Mouse (Mus musculus) liver, embryonic 14.5 days (tissue): ENCODE results near the gene Kank3.

ENCODE experiments used
- CTCF ChIP-seq: IDR thresholded peaks from 2 replicates; pipeline ENCODE4 v1.5.1; 2016; ENCODE audit warnings: antibody characterized with exemption, low read depth, control low read depth
- EP300 ChIP-seq: IDR thresholded peaks from 2 replicates; pipeline ENCODE4 v1.6.1; 2016; ENCODE audit warnings: antibody characterized with exemption, low read depth

DNA sequence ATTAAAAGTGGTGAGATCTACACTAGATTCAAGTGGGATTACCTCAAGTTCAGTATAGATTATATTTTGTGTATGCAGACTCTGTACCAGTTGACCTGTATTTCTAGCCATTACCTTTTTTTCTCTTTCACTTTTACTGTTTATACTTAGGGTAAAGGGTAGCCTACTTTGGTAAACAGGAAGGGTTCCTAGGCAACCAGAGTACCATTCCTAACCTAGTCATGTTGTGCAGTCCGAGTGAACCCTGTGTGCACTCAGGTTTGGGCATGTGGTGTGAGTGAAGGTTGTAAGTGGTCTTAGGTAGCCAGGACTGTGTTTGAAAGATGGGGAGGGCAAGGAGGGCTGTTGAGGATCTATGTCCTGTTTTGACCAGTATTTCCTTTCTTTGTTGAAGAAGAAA, 41.0 kb downstream of the Kank3 start:
- TF ChIP-seq EP300 (no peak), CTCF (no peak)
